Mouse (Mus musculus) layer of hippocampus, adult 11-12 months (tissue): Measurements from ENCODE around the gene Lctl.

Experiments
- DNase-seq: peaks from one replicate; pipeline ENCODE4 v3.0.0; 2022; ENCODE audit warnings: low spot score

The Lctl gene

GRCm38 (mm10) chr9:64116876-64117275, at the start of gene Lctl:
Gene Lctl (plus strand): TSS chr9:64117147.
- no peak for DNase-seq

DNA sequence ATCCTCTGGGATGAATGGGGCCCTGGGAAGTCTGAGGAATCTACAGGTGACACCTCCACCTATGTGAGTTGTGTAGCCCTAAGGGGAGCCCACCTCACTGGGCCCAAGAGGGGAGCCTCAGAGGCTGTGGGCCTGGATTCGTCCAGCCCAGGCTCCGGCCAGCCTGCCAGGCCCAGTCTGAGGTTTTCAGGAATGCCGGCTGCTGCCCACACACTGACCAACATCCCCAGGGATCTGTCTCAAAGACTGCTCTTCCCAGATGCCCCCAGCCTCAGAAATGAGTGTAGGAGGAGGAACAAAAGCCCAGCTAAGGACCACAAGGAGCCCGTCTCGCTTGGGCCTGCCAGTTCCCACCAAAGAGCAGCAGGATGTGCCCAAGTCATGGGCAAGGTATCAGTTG, 49.2 kb upstream of the Lctl start:
- DNase-seq: no peak

GRCm38 (mm10) chr9:64068571-64068970, 48.4 kb upstream of the Lctl start:
- no peak for DNase-seq

DNA sequence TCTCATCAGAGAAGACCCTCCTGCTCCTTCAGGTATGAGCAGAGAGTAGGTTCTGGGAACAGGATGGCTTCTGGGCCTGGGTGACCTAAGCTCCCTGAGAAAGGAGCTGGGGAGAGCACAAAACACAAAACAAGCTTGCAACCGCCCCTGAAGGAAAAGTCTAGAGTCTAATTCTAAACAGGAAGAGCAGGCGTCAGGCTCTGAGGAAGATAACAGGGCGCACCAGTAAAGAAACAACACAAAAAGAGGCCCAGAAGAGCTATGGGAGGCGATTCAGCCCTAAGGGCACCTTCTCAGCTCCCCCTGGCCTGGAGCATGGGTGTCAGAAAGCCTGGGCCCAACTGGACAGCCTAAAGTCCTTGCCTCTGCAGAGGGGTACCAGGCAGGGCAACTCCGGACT, 47.8 kb upstream of the Lctl start:
- DNase-seq: no peak

DNA sequence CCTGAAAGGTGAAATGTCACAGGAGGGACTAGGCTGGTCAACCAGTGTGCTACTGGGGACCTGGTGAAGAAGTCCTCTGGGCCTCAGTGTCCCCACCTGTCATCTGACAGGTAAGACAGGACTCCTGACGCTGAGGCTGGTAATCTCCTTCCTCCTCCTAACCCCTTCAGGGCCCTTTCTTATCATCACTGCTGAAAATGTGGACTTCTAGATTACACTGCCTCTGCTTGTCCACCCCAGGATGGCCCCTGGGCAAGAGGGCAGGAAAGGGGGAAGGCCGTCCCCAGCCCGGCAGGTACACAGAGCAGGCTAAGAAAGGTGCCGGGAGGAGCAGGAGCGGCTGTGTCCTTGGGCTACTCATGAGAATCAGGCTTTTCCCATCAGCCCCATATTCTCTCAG, 46.3 kb upstream of the Lctl start:
- DNase-seq: no peak

DNA sequence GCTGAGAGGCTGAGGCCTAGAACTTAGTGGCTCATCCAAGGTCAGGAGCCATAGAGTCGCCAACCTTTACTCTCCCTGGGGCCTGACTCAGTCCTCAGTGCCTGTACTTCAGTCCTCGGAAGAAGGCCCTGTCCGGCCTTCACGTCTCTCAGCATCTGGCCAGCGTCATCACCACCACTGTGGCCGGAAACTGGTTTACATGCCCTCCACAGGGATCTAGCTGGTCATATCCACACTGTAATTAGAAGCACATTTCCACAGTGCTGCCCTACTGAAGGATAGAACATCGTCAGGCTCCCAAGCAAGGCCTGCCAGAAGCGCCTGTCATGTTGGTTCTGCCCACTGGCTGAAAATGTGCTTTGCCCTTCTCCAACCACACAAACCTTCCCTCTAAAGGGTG, 42.1 kb upstream of the Lctl start:
- no peak for DNase-seq

- DNase-seq: no peak
Measured at GRCm38 (mm10) chr9:64076412-64076811, 40.5 kb upstream of the Lctl start.

GRCm38 (mm10) chr9:64078386-64078792, 38.6 kb upstream of the Lctl start:
- DNase-seq: no peak

DNA sequence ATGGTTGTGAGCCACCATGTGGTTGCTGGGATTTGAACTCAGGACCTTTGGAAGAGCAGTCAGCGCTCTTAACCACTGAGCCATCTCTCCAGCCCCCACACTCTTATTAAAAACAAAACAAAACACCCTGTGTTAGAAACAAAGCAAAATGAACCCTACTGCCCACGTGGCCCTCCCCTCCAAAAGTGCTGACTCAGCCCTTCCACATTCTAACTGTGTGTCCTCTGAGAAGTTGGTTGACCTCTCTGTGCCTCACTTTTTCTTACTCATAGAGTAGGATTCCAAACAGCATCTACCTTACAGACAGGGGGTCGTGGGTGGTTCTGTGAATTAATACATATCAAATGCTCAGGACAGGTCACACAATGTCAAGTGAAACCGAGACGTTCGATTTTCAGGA, 37.0 kb upstream of the Lctl start:
- DNase-seq: no peak

GRCm38 (mm10) chr9:64084231-64084630, 32.7 kb upstream of the Lctl start:
- DNase-seq: no peak

- DNase-seq: no peak
Measured at GRCm38 (mm10) chr9:64084661-64085399, 32.1 kb upstream of the Lctl start.

DNA sequence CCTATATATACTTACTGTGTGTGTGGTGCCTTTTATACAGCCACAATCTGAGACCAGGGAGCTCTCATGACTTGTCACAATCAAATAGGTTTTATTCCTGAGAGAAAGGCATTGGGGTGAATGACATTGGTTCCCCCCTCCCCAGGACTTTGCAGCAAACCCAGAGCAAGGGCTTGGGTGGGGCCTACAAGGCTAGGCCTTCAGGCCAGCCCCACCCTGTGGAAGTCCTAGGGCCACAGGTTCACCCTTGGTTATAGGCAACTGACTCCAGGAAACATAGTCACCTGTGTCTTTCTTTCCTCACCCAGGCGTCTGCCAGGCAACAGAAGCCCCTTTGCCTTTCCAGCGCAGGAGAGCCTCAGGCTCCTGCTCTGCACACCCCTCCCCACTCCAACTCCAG, 31.0 kb upstream of the Lctl start:
- DNase-seq: no peak

GRCm38 (mm10) chr9:64086543-64086942, 30.4 kb upstream of the Lctl start:
- DNase-seq: no peak

DNA sequence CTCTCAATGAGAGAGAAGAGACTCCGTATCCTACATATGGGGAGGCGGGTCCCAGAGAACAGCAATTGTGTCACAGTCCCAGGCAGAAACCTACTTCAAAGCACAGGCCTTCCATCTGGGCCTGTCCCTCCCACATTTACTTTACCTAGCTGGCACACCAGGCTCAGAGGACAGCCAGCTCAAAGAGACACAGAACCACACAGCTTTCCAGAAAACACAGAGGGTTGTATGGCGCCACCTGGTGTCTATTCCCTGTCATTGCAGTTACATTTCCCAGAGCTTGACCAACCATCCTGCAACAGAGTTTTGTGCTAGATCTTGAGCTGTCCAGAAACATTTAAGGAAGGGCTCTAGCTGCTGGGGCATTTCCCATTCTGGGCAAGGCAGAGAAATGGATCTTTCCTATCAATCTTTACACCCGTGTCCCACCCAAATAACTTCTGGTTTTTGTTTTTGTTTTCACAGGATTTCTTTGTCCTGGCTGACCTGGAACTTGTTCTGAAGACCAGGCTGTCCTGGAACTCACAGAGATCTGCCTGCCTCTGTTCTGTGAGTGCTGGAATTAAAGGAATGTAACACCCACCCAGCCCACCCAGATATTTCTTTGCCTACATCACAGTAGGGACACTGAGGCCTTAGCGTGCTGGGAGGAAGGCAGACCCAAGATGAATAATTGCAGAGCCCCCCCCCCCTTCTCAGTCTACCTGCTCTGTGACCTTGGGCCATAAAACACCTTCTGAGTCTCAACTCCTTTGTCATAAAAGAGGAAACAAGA, 29.3 kb upstream of the Lctl start:
- peak; percentile 80 for DNase-seq

DNA sequence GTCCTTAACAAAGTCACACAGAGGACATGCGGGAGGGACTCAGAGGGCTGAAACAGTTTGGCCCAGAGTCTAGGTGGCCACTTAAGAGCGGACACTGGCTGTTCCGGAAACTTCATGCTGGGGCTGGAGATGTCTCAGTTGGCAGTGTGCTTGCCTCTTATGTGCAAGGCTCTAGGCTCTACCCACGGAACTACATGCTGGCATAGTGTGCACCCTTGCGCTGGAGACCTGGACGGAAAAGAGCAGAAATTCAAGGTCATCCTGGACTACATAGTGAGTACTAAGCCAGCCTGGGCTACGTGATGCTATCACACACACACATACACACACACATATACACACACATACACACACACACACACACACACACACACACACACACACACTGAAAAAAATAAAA, 28.6 kb upstream of the Lctl start:
- no peak for DNase-seq

DNA sequence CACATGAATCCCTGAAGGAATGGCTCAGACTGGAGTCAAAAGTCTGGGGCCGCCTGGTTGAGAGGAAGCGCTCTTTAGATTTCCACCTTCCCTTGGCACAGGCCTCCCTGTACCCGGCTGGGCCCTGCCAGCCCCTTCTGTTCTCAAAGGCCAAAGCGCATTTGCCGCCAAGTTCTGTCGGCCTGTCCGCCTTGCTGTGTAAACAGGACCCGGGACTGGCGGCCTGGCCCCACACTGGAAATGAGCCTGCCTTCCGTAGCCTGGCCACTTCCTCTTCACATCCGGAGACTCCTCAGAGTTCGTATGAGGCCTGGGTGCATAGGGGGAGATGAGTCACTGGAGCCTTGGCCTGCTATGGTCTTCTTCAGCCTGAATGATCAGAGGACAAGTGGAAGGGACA, 27.9 kb upstream of the Lctl start:
- peak; percentile 12 for DNase-seq

DNA sequence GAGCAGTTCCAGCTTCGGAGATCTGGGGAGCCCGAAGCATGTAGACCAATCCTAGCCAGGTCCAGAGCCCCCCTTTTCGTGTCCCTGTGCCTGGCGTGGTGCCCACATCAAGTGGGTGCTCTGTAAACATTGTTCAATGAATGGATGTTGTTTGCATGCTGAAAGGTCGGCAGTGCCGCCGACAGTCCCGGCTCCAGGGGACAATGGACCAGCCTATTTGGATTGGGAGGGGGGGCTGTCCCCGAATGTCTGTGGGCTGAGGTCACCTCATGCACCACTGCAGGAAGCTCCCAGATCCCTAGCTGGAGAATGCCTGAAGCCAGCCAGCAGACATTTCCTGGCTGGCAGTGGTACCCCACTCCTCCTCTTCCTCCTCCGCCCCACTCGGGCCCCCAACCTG, 22.9 kb upstream of the Lctl start:
- DNase-seq: peak; percentile 44

DNA sequence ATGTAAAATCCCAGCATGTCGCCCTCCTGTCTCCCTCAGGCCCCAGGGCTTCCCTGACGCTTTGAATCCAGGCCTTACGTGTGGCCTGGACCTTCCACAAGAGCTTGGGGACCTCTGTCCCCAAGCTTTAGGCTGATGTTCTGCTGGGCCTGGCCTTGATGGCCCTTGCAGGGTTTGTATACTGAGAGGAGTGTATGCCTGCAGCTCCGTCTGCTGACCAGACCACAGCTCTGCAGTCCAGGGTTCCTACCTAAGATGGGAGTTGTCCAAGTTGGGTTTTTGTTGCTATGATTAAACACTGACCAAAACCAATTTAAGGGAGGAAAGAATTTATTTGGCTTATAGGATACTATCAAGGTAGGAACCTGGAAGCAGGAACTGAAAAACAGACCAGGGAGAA, 18.7 kb upstream of the Lctl start:
- no peak for DNase-seq

DNA sequence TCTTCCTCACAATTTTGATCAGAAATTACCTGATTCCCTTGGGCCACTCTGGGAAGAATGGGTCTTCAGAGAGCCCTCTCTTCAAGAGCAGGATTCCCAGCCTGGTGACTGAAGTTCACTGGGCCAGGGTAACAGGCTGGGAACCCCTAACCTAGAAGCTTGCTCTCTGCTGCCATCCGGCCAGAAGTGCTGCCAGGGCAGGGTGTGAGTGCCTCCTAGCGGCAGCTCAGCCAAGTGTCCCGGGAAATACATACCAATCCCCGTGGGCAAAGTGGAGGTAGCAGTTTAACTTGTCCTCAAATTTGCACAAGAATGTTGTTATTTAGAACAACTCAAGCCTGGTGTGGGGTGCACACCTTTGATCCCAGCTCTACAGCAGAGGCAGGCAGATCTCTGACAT, 16.5 kb upstream of the Lctl start:
- DNase-seq: peak; percentile 62

- no peak for DNase-seq
Measured at GRCm38 (mm10) chr9:64105301-64105700, 11.6 kb upstream of the Lctl start.

GRCm38 (mm10) chr9:64110502-64110901, 6.4 kb upstream of the Lctl start:
- no peak for DNase-seq

DNA sequence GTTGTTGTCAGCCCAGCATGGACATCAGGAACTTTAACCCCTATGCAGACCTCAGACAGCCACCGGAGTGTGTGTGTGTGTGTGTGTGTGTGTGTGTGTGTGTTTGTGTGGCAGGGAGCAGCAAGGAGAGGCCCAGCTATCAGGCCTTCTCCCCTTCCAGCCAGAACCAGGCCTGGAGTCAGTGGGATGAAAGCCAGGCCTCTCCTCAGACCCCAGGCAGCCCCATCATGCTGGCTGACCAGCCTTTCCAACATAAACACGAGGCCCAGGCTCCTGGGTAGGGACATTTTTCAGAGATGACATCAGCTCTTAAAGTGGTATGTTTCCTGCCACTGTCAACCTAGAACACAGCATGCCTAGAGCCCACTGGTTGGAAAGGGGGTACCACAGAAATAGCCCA, 2.3 kb upstream of the Lctl start:
- DNase-seq: no peak

DNA sequence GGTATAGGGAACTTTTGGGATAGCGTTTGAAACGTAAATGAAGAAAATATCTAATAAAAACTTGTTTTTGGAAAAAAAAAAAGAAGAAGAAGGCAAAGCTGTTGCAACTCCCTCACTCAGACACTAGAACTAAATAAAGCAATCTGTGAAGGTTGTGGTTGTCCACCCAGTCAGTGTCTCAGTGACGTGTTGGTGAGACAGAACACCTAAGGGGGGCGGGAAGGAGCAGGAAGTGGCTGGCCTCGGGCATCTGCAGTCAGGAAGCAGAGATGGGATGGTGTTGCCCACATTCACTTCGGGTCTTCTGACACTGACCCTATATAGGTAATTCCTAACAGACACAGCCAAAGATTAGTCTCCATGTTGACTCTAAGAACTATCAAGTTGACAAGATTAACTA, 1.2 kb upstream of the Lctl start:
- DNase-seq: no peak

DNA sequence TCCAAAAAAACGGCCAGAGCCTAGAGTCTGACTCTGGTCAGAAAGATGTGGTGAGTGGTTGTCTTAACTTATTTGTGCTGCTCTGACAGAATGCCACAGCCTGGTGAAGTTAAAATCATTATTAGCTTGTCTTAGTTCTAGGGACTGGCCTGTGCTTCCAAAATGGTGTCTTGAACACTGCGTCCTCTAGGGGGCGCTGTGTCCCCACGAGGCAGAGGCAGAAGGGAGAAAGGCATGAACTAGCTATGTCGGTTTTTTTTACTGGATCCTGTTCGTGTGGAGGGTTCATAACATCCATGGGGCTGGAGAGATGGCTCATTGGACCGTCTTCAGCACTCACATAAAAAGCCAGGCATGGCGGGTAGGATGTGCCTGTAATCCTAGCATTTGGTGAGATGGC, 3.0 kb downstream of the Lctl start:
- peak; percentile 49 for DNase-seq
